Mouse (Mus musculus) stomach, postnatal 0 days (tissue): Measurements from ENCODE around the gene Gpnmb.

Experiments used
- CTCF ChIP-seq: IDR thresholded peaks from 2 replicates; pipeline ENCODE4 v1.5.1; 2016; ENCODE audit warnings: antibody characterized with exemption, low read depth, mild to moderate bottlenecking, moderate library complexity
- EP300 ChIP-seq: optimal IDR thresholded peaks from 2 replicates; pipeline ENCODE3; 2016; ENCODE audit warnings: antibody characterized with exemption

- TF ChIP-seq EP300 = no peak
- peak; percentile 90 for TF ChIP-seq CTCF
Observed at GRCm38 (mm10) chr6:49007981-49008380, 28.4 kb upstream of the Gpnmb start.
